Mouse (Mus musculus): ENCODE data around the gene Exog.

Gene Exog

DNA sequence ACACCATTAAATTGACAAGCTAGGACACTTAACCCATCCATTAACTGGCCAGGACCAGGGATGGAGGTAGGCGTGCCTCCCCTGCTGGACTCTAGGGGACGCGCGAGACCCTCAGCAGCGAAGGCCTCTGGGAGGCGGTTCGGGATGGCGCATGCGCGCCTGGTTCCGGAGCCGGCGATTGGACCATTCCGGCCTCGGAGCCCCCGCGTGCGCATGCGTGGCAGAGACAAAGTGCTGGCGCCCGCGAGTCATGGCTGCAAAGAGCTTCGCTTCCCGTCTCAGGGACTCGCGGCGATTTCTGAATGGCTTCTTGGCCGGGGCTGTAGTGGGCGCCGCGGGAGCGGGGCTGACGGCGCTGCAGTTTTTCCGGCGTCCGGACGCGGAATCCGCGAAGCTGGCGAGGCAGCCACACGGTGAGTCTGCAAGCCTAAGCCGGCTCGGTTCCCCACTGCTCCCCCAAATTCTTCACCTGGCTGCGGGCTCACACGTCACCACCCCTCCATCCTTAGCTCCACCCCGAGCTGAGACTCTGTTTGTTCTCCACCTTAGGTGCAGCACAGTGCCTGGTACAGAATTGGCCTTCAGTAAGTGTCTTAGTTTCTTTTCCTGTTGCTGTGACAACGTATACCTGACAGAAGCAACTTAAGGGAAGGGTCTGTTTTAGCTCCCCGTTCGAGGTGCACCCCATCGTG lies at the start of gene Exog:
TSS of gene Exog (plus strand) at position 206 of the 692 bp plus-strand sequence.
- peak; percentile 87 for DNase-seq (ENCODE audit: low read depth)

DNA sequence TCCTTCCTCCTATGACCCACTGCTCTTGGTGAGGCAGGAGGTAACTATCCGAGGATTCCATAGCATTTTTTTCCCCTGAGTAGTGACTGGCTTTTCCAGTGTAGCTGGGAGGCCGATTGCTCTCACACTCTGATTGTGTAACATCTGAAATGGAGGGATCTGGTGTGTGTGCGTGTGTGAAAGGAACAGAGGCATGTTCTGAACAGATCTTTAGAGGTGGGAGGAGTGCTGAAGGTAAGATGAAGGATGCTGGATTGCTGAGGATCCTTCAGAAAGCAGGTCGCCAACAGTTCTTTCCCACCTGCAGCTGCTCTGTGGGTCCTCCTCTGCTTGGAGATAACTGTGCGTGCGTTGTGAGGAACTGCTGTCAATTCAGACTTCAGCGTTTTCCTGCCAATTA lies 43.4 kb upstream of the Exog start:
- no peak for DNase-seq (ENCODE audit: low read depth)

DNA sequence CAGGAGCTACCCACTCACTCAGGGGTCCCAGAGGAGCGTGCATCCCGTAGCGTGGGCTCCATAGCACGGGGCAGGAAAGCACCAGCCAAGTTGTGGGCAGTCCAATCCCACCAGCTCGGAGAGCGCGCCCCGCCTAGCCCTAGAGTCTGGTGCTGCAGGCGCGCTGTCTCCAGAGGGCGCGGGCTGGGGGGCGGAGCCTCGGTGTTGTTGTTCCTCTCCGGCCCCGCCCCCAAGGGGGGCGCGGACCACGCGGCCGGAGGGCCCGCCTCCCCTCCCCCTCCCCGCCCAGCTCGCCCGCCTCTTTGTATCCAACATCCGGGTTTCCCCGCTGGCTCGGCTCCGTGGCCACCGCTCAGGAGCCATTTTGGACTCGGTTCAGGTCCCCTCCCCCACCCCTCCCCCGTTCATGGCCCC lies 42.9 kb upstream of the Exog start, which contains the start of gene Acvr2b:
TSS of gene Acvr2b (plus strand) at position 318 of the 414 bp plus-strand sequence.
- peak; percentile 53 for DNase-seq (ENCODE audit: low read depth)

DNA sequence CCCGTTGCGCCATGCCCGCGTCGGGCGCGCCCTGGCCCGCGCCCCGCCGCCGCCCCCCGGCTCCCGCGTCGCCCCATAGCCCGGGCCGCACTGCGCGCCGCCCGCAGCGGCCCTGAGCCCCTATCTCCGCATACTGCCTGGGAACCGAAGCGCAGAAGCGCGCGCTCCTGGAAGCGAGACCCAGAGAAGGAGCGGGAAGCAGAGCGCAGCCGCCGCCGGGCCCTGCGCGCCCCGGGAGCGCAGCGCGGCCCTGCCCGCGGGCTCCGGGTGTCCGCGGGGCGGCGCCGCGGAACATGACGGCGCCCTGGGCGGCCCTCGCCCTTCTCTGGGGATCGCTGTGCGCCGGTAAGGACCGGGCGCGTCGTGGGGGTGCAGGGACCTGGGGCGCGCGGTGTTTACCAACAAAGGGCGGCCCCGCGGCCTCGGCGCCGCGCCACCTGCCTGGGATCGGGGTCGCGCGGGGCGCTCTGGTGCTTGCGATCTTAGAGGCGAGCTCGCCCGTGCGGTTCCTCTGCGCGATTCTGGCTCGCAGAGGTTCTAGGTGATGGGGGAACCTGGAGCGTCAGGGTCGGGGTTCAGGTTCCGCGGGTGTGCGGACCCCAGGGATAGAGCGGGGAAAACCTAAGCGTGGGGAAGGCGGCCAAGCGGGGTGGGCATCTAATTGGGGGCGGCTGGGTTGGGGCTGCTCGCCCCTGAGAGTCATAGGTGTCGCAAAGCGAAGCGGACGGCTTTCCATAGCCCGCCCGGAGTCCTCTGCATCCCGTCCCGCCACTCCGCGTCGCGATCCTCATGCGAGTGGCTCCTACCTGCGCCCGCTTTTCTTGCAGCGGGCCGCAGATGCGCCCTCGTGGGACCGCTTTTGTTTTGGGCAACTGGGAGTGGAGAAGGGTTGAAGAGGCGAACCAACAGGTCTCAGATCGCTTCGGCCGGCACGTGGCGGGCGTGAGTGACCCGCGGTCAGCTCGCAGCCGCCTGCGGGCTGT lies 42.2 kb upstream of the Exog start:
- no peak for DNase-seq (ENCODE audit: low read depth)

GRCm38 (mm10) chr9:119403236-119403641 lies 41.5 kb upstream of the Exog start:
- no peak for DNase-seq (ENCODE audit: low read depth)

DNA sequence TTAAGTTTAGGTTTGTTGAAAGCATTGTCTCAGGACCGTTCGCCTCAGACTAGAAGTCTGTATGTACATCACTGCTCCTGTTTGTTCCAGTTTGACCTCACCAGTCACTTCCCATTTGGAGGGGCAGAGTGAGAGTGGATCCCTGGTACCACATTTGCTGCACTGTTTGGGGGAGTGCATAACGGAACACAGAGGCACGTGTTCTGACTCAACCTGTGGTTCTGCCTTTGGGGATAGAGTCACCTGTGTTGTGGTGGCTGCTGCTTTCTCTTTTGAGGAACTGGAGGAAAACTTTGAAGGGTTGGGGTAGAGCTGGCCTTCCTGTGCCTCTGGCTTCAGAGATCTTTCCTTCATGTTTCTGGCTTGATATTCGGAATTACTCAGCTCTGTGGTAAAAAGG lies 40.7 kb upstream of the Exog start:
- no peak for DNase-seq (ENCODE audit: low read depth)

DNA sequence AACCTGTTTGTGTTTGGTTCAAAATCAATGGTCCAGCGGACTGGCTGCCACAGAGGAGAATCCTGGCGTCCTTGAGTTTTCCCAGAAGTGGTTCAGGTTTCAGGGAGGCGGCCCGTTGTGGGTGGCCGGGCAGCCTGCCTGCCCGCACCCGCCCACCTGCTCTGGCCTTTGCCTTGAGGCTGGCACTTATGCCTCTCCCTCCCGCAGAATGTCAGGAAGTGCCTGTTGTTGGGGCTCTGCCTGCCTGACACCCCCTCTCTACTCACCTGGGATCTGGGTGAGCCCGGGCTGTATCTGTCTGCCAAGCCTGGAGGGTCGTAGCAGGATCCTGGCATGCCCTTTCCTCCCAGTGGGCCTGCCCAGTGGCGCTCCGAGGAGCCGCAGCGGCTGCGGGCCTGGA lies 36.9 kb upstream of the Exog start:
- no peak for DNase-seq (ENCODE audit: low read depth)

DNA sequence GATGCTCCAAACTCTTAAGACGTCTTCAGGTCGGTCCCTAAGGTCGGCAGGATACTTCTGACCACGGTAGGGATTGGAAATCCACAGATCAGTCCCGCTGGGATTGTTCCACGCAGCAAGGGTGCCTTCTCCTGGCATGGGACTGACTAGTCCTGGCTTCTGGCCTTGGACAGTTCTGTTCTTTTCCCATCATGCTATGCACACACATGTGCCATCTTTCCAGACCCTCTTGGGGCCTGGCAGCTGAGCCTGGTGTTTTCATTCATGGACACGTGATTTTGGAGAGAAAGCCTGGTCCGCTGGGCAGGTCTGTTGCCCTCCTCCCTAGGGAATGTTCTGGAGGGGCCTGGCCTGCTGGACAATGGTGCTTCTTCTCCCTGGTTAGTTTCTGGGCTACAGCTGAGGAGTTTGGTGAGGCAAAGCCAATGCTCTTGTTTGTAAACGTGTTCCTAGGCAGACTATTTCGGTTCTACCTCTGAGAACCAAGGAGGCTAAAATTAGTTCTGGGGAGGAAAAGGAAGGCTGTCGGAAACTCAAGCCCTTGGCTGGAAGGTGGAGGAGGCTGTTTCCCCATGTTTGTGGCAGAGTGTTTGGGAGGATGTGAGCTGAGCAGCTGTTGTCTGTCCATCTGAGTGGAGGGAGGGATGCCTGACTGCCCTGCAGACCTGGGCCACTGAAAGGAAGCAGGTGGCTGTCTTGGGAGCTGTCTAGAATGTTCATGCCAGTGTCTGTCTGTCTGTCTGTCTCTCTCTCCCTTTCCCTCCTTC lies 35.7 kb upstream of the Exog start:
- no peak for DNase-seq (ENCODE audit: low read depth)

DNA sequence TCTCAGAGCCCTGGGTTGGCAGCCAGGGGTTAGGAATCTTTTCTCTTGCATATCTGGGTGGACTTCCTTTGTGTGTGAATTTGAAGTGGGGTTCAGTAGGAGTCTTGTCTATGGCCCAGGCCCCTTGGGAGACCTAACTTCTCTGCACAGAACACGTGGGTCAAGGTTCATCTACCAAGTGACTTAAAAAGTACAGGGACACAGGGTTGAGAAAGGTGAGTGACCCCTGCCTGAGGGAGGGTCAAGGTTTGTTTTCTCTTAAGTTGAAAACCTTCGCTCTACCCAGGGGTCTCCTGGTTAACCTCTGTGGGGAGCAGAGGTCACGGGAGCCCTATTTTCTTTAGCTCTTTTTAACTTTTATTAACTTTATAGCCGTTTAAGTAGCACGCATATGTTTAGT lies 34.9 kb upstream of the Exog start:
- DNase-seq (ENCODE audit: low read depth), result no peak

DNA sequence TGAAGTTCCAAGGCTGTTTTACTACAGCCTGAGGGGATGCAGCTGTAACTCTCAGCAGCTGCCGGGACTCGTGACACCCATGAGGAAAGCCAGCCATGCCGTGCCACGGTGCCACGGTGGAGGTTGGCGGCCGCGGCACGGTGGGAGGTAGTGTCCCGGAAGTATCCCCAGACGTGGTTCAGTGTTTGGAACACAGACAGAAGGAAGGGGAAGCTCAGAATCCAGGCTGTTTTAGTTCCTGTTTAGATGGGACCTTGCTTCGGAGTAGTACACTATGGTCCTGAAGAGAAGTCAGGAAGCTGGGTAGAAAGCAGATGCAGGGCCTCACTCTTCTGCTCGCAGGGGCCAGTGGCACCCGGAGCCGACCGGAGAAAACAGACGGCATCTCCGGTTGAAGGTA lies 26.7 kb upstream of the Exog start:
- no peak for DNase-seq (ENCODE audit: low read depth)

DNA sequence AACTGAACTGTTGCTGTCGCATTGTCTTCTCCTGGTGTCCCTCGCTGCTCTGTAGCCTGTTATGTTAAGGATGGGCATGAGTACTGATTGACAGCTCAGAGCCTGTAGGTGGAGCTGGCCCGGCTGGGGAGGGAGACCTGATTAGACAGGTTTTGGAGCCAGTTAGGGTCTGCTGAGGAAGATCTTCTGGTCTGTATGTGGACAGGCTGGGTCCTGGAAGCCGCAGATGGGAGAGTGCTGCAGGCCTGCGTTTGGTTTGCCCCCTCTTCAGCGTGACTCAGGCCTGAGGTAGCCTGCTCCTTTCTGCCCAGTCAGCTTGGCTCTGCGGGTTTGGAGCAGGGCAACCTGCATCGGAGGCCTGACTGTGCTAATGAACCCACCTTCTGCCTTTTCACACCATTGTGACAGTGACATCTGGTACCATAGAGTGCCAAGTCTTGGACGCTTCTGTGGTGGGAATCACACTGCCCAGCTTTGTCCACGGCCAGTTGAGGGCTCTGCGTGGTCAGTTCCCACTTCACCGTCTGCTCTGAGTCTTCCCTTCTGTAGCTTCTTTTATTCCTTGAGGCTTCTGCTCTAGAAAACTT lies 24.8 kb upstream of the Exog start:
- DNase-seq (ENCODE audit: low read depth), result no peak

DNA sequence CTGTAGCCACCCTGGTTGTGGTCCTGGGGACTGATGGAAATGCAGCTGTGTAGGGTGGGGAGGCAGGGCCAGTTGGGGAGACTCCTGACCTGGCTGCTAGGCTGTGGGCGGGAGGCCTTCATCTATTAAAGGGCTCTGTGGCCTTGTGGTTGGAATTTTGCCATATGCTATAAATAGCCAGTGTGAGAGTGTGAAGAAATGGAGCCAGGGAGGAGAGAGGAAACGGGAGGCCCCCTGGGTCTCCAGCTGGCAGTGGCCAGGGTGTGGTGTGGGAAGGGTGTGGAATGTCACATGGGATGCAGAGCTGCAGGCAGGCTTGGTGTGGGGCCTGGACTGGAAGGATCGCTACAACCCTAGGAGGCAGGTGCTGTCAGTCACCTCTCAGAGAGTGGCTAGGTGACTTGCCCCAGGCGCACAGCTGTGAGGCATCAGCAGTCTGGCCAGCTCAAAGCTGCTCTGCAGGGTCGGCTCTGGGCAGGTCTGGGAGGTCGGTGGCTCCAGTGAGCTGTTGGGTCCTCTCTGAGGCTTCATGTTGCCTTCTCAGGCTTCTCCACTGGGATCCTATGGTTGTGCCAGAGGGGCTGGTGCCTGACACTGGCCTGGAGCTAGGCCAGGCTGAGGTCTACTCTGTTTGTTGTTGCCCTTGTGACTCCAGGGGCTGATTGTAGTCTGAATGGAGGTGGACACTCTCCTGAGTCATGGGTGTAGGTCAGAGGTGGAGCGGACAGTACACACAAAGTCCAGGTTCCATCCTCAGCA lies 19.3 kb upstream of the Exog start:
- DNase-seq (ENCODE audit: low read depth), result peak; percentile 57

DNA sequence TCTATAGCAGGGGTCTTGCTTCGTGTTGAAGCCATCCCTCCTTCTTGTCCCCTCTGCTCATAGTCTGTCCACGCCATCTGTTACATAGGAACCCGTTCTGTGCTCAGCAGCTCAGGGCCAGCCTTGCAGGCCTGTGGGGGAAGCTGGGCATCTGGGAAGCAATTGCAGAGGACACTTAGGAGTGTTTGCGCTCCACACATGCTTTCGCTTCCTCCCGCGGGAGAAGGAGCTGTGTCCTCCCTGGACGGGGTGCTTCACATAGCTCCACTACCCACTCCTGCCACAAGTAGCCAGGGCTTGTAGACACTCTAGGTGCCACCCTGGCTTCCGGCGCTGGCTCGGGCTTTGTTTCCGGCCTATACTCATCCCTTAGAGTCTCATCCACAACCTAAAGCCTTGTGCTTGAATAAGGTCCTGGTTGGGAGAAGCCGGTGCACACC lies 18.7 kb upstream of the Exog start:
- DNase-seq (ENCODE audit: low read depth), result no peak

DNA sequence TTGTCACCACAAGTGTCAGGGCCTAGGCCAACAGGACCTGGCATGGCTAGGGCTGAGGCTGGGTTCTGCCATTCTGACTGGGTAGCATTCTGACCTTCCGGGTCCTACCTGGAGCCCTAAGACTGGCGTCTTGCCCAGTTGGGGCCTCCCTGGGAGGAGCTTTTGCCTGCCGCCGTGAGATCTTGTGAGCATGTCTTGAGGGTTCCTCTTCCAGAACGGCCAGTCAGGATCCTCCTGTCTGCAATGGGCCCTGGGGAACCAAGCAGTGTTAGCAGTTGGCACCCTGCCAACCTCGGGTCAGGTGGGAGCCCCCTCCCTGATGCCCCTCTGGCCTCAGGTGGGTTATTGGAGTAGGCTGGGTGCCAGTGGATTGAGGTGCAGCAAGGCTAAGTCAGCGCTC lies 18.3 kb upstream of the Exog start:
- DNase-seq (ENCODE audit: low read depth), result no peak

DNA sequence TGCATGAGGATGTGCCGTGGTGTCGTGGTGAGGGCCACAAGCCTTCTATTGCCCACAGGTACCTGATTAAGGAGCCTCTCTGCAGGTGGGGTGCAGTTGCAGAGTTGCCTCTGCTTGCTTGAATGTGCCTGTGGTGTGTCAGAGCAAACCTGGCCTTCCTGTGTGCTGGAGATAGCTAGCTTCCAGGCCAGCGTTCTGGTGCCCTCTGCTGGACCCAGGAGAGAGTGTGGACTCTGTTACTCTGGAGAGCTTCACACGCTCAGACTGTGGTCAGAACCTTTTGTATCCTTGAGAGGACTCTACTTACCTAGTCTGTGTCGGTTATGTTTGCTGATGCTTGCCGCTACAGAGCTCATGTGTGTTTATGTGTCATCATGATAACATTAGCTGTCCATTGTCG lies 14.4 kb upstream of the Exog start:
- DNase-seq (ENCODE audit: low read depth), result peak; percentile 40

- DNase-seq (ENCODE audit: low read depth), result no peak
These were observed 8.9 kb upstream of the Exog start for GRCm38 (mm10) chr9:119435855-119436254.

DNA sequence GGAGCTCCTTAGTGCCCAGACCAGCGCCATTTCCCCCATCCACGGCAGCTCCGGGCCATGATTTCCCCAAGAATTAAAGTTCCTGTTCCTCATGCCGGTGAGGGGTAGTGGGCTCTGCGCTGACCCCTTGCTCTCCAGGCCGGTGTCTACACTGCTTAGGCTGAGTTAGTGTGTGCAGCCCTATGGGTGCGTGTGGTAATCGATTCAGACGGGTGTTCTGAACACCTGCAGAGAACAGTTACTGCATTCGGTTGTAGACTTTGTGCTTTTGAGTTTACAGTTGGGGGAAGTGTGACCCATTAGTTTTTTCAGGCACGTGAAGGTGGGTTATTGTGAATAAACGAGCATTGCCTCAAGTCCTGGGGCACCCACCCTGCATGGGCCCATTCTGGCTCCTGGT lies 6.7 kb upstream of the Exog start:
- no peak for DNase-seq (ENCODE audit: low read depth)

GRCm38 (mm10) chr9:119438498-119439000 lies 6.2 kb upstream of the Exog start:
- DNase-seq (ENCODE audit: low read depth), result no peak

GRCm38 (mm10) chr9:119445737-119446136 lies 994 bp downstream of the Exog start:
- no peak for DNase-seq (ENCODE audit: low read depth)

GRCm38 (mm10) chr9:119455967-119456366 lies 11.2 kb downstream of the Exog start:
- no peak for DNase-seq (ENCODE audit: low read depth)

DNA sequence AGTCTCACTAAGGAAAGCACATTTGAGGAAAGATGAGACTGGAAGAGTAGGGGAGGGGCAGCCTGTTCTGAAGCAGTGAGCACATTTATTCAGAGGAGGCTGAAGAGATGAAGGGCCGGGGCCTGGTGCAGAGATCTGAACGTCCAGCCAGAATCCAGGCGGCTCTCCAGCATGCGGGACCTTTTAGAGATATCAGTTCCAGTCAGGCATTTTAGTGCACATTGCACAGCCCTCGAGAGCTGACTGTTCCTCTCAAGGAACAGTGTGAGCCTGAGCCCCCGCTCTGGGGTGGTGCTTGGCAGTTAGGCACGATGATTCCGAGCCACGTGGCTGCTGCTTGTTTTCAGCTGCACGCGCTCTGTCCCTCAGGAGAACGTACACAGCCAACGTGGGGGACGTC lies 12.4 kb downstream of the Exog start:
- no peak for DNase-seq (ENCODE audit: low read depth)
